Mouse (Mus musculus): ENCODE data around the gene Otor. TPM values are rescaled to one million over a fixed set of nuclear protein-coding genes. Genes with fewer than 3 reads are reported as not detected.
A peak's percentile ranks its signal among the peaks of the same experiment; 100 is the strongest.

Otor gene
- 1.0 and 1.3 TPM in 2 replicates for polyA plus RNA-seq (2014; fragmentation: Nextera tagmentation; extraction: Ambion mirVana)

- 44% methylated on average over 8 of the region's 8 CpGs for WGBS
Measured at GRCm38 (mm10) chr2:143078198-143078851, at the start of gene Otor. Gene Otor (plus strand): TSS chr2:143078473.

GRCm38 (mm10) chr2:143031283-143031682 lies 47.0 kb upstream of the Otor start:
- ATAC-seq (ENCODE audit: insufficient read depth) (no peak), DNase-seq (no peak)
- H3K9ac ChIP-seq: no peak overlapping the region
- H3K36me3 ChIP-seq (ENCODE audit: insufficient read depth): no peaks in the 10 kb centered on the region
- no peaks in the 10 kb centered on the region for H3K4me1 ChIP-seq (ENCODE audit: insufficient read depth)
- H3K9me3 ChIP-seq (ENCODE audit: low read depth, low read length): no peaks in the 10 kb centered on the region
- H3K27me3 ChIP-seq (ENCODE audit: insufficient read depth, low read length): no peaks in the 10 kb centered on the region
- H3K4me2 ChIP-seq: no peak overlapping the region
- no peak overlapping the region for H3K27ac ChIP-seq (ENCODE audit: low read depth)
- no peak overlapping the region for H3K4me3 ChIP-seq (ENCODE audit: low read depth, low read length)
- TF ChIP-seq CTCF (IDR thresholded peaks at IDR 0.05; ENCODE audit: low read depth): no peak
- WGBS: 90% methylated on average over 1 of the region's 1 CpGs

More at GRCm38 (mm10) chr2:143078198-143078851, at the start of gene Otor:
- Histone ChIP-seq H3K4me3 (ENCODE audit: low read depth, low read length) (no peak within 1 kb of the TSS), H3K27ac (ENCODE audit: low read depth) (no peak within 1 kb of the TSS), H3K27me3 (ENCODE audit: insufficient read depth, low read length) (no peaks in the 10 kb centered on the region), H3K4me2 (no peak within 1 kb of the TSS), H3K36me3 (ENCODE audit: insufficient read depth) (no peaks in the 10 kb centered on the region), H3K4me1 (ENCODE audit: insufficient read depth) (no peaks in the 10 kb centered on the region), H3K9ac (no peak within 1 kb of the TSS), H3K9me3 (ENCODE audit: low read depth, low read length) (no peaks in the 10 kb centered on the region)
- TF ChIP-seq CTCF (IDR thresholded peaks at IDR 0.05; ENCODE audit: low read depth): no peak
- DNase-seq: peak; percentile 63
- peak; percentile 70 for ATAC-seq (ENCODE audit: insufficient read depth)

- no peak overlapping the region for H3K4me2 ChIP-seq
- no peak for ATAC-seq (ENCODE audit: insufficient read depth)
- no peaks in the 10 kb centered on the region for H3K4me1 ChIP-seq (ENCODE audit: insufficient read depth)
- no peak overlapping the region for H3K9ac ChIP-seq
- no peaks in the 10 kb centered on the region for H3K27me3 ChIP-seq (ENCODE audit: insufficient read depth, low read length)
- no peak for TF ChIP-seq CTCF (IDR thresholded peaks at IDR 0.05; ENCODE audit: low read depth)
- DNase-seq: no peak
- H3K9me3 ChIP-seq (ENCODE audit: low read depth, low read length): no peaks in the 10 kb centered on the region
- H3K4me3 ChIP-seq (ENCODE audit: low read depth, low read length): no peak overlapping the region
- WGBS: 74% methylated on average over 10 of the region's 10 CpGs
- H3K36me3 ChIP-seq (ENCODE audit: insufficient read depth): no peaks in the 10 kb centered on the region
- H3K27ac ChIP-seq (ENCODE audit: low read depth): no peak overlapping the region
Measured at GRCm38 (mm10) chr2:143032378-143033255, 45.7 kb upstream of the Otor start.

GRCm38 (mm10) chr2:143034350-143035085 lies 43.8 kb upstream of the Otor start:
- no peaks in the 10 kb centered on the region for H3K9me3 ChIP-seq (ENCODE audit: low read depth, low read length)
- ATAC-seq (ENCODE audit: insufficient read depth): peak; percentile 93
- H3K27ac ChIP-seq (ENCODE audit: low read depth): no peak overlapping the region
- no peak for TF ChIP-seq CTCF (IDR thresholded peaks at IDR 0.05; ENCODE audit: low read depth)
- no peaks in the 10 kb centered on the region for H3K27me3 ChIP-seq (ENCODE audit: insufficient read depth, low read length)
- H3K4me1 ChIP-seq (ENCODE audit: insufficient read depth): no peaks in the 10 kb centered on the region
- 0 out of 2 replicates have a peak overlapping the region, but pooled peaks have one; percentile 7 for H3K4me3 ChIP-seq (ENCODE audit: low read depth, low read length)
- H3K36me3 ChIP-seq (ENCODE audit: insufficient read depth): no peaks in the 10 kb centered on the region
- no peak overlapping the region for H3K9ac ChIP-seq
- DNase-seq: peak; percentile 90
- WGBS: 29% methylated on average over 7 of the region's 7 CpGs
- H3K4me2 ChIP-seq: peak overlapping the region; percentile 48

GRCm38 (mm10) chr2:143035086-143035593 lies 43.1 kb upstream of the Otor start:
- peak overlapping the region; percentile 48 for H3K4me2 ChIP-seq
- H3K9me3 ChIP-seq (ENCODE audit: low read depth, low read length): no peaks in the 10 kb centered on the region
- H3K27ac ChIP-seq (ENCODE audit: low read depth): no peak overlapping the region
- ATAC-seq (ENCODE audit: insufficient read depth): peak; percentile 63
- no peaks in the 10 kb centered on the region for H3K4me1 ChIP-seq (ENCODE audit: insufficient read depth)
- 0 out of 2 replicates have a peak overlapping the region, but pooled peaks have one; percentile 7 for H3K4me3 ChIP-seq (ENCODE audit: low read depth, low read length)
- DNase-seq: peak; percentile 45
- H3K9ac ChIP-seq: no peak overlapping the region
- TF ChIP-seq CTCF (IDR thresholded peaks at IDR 0.05; ENCODE audit: low read depth): no peak
- no peaks in the 10 kb centered on the region for H3K36me3 ChIP-seq (ENCODE audit: insufficient read depth)
- no peaks in the 10 kb centered on the region for H3K27me3 ChIP-seq (ENCODE audit: insufficient read depth, low read length)
- WGBS: 43% methylated on average over 10 of the region's 10 CpGs

DNA sequence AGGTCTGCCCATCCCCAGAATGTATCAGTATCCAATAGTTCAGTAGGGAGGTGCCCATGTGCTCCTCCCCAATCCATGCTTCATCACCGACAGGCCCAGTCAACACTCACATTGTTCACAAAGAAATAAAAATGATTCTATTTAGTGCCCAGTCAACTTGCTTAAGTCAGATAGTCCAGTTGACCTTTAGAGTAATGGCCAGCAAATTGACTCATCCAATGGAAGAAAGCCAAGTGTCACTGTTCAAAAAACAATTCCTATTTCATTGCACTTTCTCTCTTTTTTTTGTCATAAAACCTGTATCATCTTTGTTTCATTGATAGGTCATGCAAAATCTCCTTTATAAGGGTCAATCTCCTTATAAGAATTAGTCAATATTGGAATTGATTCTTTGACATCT lies 36.7 kb upstream of the Otor start:
- Histone ChIP-seq H3K9me3 (ENCODE audit: low read depth, low read length) (no peaks in the 10 kb centered on the region), H3K27ac (ENCODE audit: low read depth) (no peak overlapping the region), H3K4me3 (ENCODE audit: low read depth, low read length) (no peak overlapping the region), H3K27me3 (ENCODE audit: insufficient read depth, low read length) (no peaks in the 10 kb centered on the region), H3K9ac (no peak overlapping the region), H3K4me2 (no peak overlapping the region), H3K4me1 (ENCODE audit: insufficient read depth) (no peaks in the 10 kb centered on the region), H3K36me3 (ENCODE audit: insufficient read depth) (no peaks in the 10 kb centered on the region)
- no peak for ATAC-seq (ENCODE audit: insufficient read depth)
- TF ChIP-seq CTCF (IDR thresholded peaks at IDR 0.05; ENCODE audit: low read depth): no peak
- no peak for DNase-seq
- 76% methylated on average over 1 of the region's 1 CpGs for WGBS
